Mouse (Mus musculus): ENCODE results near the gene Ttc36. TPM values are rescaled to one million over a fixed set of nuclear protein-coding genes. Genes with fewer than 3 reads are reported as not detected.

Gene Ttc36
- polyA plus RNA-seq, 1 experiment from 2014 or later = not detected

DNA sequence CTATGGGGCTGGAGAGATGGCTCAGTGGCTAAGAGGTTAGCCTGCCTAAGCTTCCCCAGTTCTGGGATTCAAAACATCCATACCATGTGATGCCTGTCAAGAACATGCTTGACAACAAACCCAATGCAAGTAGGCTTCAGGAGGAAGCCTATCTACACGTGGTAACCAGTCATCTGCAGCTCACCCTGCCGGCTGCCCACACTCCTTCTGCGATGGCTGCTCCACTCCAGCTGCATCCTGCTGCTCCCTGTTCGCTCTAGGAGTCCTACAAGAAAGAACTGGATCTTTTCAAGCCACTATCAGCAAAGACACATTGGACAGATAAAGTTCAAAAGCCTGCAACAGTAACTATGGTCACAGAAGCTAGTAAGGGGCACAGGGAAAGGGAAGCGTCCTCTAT, 14.7 kb upstream of the Ttc36 start:
- 85% methylated on average over 5 of the region's 5 CpGs for WGBS
- ATAC-seq = no peak
- no peaks in the 10 kb centered on the region for H3K27me3 ChIP-seq (replicated peaks; ENCODE audit: control insufficient read depth, insufficient read depth, low read length)
- no peak overlapping the region for H3K9ac ChIP-seq (ENCODE audit: low read depth, low read length)
- no peak overlapping the region for H3K4me3 ChIP-seq (ENCODE audit: low read length)
- H3K9me3 ChIP-seq (ENCODE audit: control insufficient read depth, low read length) = no peaks in the 10 kb centered on the region
- H3K27ac ChIP-seq (ENCODE audit: low read depth, low read length) = no peak overlapping the region
- H3K4me1 ChIP-seq (ENCODE audit: control insufficient read depth, insufficient read depth, low read depth, low read length) = no peaks in the 10 kb centered on the region
- peaks cover 66% of the 10 kb centered on the region for H3K36me3 ChIP-seq (ENCODE audit: control insufficient read depth, insufficient read depth, low read length)
- H3K4me2 ChIP-seq (ENCODE audit: low read length) = no peak overlapping the region

- H3K36me3 ChIP-seq (ENCODE audit: control insufficient read depth, insufficient read depth, low read length) = peaks cover 65% of the 10 kb centered on the region
- no peak for ATAC-seq
- H3K4me3 ChIP-seq (ENCODE audit: low read length) = no peak overlapping the region
- 93% methylated on average over 8 of the region's 8 CpGs for WGBS
- H3K27me3 ChIP-seq (replicated peaks; ENCODE audit: control insufficient read depth, insufficient read depth, low read length) = no peaks in the 10 kb centered on the region
- H3K9me3 ChIP-seq (ENCODE audit: control insufficient read depth, low read length) = no peaks in the 10 kb centered on the region
- no peak overlapping the region for H3K9ac ChIP-seq (ENCODE audit: low read depth, low read length)
- no peak overlapping the region for H3K27ac ChIP-seq (ENCODE audit: low read depth, low read length)
- H3K4me2 ChIP-seq (ENCODE audit: low read length) = no peak overlapping the region
- H3K4me1 ChIP-seq (ENCODE audit: control insufficient read depth, insufficient read depth, low read depth, low read length) = no peaks in the 10 kb centered on the region
These were observed 11.3 kb upstream of the Ttc36 start for GRCm38 (mm10) chr9:44814179-44814578.

DNA sequence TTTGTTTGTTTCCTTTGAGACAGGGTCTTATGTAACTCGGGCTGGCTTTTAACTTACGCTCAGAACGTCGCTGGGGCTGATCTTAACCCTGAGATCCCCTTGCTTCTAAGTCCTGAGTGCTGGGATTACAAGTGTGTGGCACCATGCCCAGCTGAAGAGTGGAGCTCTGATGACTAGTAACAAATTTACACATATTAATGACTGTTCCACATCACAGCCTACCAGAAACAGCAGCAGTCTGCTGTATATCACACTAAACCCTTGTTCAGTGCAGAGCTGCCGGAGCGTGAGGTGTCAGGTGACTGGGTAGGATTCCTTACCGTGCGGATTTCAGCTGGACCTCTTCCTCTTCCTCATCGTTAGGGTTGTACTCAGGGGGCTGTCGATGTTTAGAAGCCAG, 7.4 kb upstream of the Ttc36 start:
- no peak for ATAC-seq
- H3K36me3 ChIP-seq (ENCODE audit: control insufficient read depth, insufficient read depth, low read length) = peaks cover 65% of the 10 kb centered on the region
- no peak overlapping the region for H3K27ac ChIP-seq (ENCODE audit: low read depth, low read length)
- H3K9me3 ChIP-seq (ENCODE audit: control insufficient read depth, low read length) = no peaks in the 10 kb centered on the region
- no peak overlapping the region for H3K4me2 ChIP-seq (ENCODE audit: low read length)
- H3K4me3 ChIP-seq (ENCODE audit: low read length) = no peak overlapping the region
- 93% methylated on average over 10 of the region's 10 CpGs for WGBS
- no peak overlapping the region for H3K9ac ChIP-seq (ENCODE audit: low read depth, low read length)
- H3K27me3 ChIP-seq (replicated peaks; ENCODE audit: control insufficient read depth, insufficient read depth, low read length) = no peaks in the 10 kb centered on the region
- H3K4me1 ChIP-seq (ENCODE audit: control insufficient read depth, insufficient read depth, low read depth, low read length) = no peaks in the 10 kb centered on the region

DNA sequence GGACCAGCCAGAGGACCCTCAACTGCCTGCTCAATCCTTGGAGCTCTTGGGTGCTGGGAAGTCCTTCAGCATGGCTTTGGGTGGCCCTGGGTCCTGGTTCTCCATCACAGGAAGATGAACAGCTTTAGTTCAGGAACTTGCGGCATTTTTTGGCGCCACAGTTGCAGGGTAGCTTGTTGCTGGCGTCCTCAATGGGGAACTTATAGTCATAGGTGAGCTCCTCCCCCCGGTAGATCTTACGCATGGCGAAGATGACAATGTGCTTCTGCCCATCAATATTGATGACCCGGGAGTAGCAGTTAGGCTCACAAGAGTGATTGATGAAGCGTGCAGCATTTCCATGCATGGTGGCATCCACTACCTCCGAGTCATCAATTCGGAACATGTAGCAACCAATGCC, 4.9 kb upstream of the Ttc36 start:
- no peaks in the 10 kb centered on the region for H3K27me3 ChIP-seq (replicated peaks; ENCODE audit: control insufficient read depth, insufficient read depth, low read length)
- H3K4me1 ChIP-seq (ENCODE audit: control insufficient read depth, insufficient read depth, low read depth, low read length) = no peaks in the 10 kb centered on the region
- WGBS = 96% methylated on average over 10 of the region's 10 CpGs
- peaks cover 56% of the 10 kb centered on the region for H3K36me3 ChIP-seq (ENCODE audit: control insufficient read depth, insufficient read depth, low read length)
- H3K27ac ChIP-seq (ENCODE audit: low read depth, low read length) = no peak overlapping the region
- no peaks in the 10 kb centered on the region for H3K9me3 ChIP-seq (ENCODE audit: control insufficient read depth, low read length)
- no peak overlapping the region for H3K4me3 ChIP-seq (ENCODE audit: low read length)
- no peak overlapping the region for H3K4me2 ChIP-seq (ENCODE audit: low read length)
- no peak for ATAC-seq
- H3K9ac ChIP-seq (ENCODE audit: low read depth, low read length) = no peak overlapping the region

DNA sequence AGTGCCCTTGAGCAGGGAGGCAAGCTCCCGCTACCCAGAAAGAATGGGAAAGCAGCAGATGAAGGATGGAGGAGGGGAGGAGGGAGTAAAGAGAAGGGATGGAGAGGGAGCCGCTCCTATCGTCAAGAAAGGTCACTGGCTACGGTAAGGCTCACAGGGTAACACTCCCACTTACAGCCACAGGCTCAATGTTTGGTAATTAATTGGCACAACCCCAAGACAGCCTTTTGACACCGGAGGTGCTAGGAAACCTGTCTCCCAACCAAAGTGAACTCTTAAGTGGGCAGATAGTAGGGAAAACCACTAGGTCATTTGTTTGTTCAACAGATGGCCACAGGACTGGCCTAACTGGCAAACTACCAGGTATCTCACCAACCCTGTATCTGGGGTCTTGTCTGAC, 4.3 kb upstream of the Ttc36 start:
- H3K9ac ChIP-seq (ENCODE audit: low read depth, low read length) = no peak overlapping the region
- no peak overlapping the region for H3K4me3 ChIP-seq (ENCODE audit: low read length)
- no peak for ATAC-seq
- WGBS = 68% methylated on average over 5 of the region's 5 CpGs
- no peaks in the 10 kb centered on the region for H3K4me1 ChIP-seq (ENCODE audit: control insufficient read depth, insufficient read depth, low read depth, low read length)
- no peaks in the 10 kb centered on the region for H3K27me3 ChIP-seq (replicated peaks; ENCODE audit: control insufficient read depth, insufficient read depth, low read length)
- no peak overlapping the region for H3K27ac ChIP-seq (ENCODE audit: low read depth, low read length)
- no peak overlapping the region for H3K4me2 ChIP-seq (ENCODE audit: low read length)
- H3K9me3 ChIP-seq (ENCODE audit: control insufficient read depth, low read length) = no peaks in the 10 kb centered on the region
- H3K36me3 ChIP-seq (ENCODE audit: control insufficient read depth, insufficient read depth, low read length) = peaks cover 51% of the 10 kb centered on the region

DNA sequence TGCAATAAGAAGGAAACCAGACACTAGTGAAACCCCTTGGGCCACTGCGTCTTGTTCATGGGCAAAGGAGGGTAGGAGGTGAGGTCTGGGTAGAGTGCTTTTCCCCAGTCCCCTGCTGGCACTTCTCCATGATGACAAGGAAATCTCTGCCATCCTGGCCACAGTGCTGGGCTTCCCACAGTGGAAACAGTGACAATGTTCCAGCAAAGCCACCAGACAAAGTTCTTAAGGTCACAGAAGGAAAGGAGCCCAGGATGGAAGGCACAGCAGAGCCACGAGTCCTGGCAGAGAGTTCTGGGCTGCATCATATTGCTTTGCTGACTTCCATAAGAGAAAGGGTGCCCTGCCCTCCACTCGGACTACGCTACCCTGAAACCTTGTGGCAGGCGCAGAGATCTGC, 2.7 kb upstream of the Ttc36 start:
- H3K9me3 ChIP-seq (ENCODE audit: control insufficient read depth, low read length) = no peaks in the 10 kb centered on the region
- H3K9ac ChIP-seq (ENCODE audit: low read depth, low read length) = no peak overlapping the region
- no peak overlapping the region for H3K27ac ChIP-seq (ENCODE audit: low read depth, low read length)
- peaks cover 42% of the 10 kb centered on the region for H3K36me3 ChIP-seq (ENCODE audit: control insufficient read depth, insufficient read depth, low read length)
- H3K4me1 ChIP-seq (ENCODE audit: control insufficient read depth, insufficient read depth, low read depth, low read length) = no peaks in the 10 kb centered on the region
- 92% methylated on average over 5 of the region's 5 CpGs for WGBS
- no peak overlapping the region for H3K4me2 ChIP-seq (ENCODE audit: low read length)
- no peaks in the 10 kb centered on the region for H3K27me3 ChIP-seq (replicated peaks; ENCODE audit: control insufficient read depth, insufficient read depth, low read length)
- ATAC-seq = no peak
- no peak overlapping the region for H3K4me3 ChIP-seq (ENCODE audit: low read length)

DNA sequence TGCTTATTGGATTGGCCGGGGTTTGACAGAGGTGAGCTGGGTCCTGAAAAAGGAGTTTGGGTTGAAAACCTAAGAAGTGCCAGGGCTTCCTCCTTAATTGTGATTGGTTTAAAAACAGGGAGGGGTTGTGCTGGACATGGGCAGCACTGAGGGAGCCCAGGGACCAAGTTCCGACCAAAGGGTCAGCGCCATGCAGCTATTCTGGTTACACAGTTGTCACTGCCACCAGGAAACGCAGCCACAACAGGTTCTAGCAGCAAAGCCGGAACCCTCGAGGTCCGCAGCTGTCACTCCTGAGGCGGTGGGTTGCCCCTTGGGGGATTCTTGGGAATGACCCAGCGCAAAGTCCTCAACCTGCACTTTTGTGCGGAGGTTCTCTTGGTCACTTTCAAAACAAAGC, 1.8 kb upstream of the Ttc36 start:
- no peak for ATAC-seq
- Histone ChIP-seq H3K36me3 (ENCODE audit: control insufficient read depth, insufficient read depth, low read length) (peaks cover 34% of the 10 kb centered on the region), H3K9ac (ENCODE audit: low read depth, low read length) (no peak overlapping the region), H3K27ac (ENCODE audit: low read depth, low read length) (no peak overlapping the region), H3K4me3 (ENCODE audit: low read length) (no peak overlapping the region), H3K4me1 (ENCODE audit: control insufficient read depth, insufficient read depth, low read depth, low read length) (peaks cover 2% of the 10 kb centered on the region; the same call in 1 of the 2 replicates), H3K4me2 (ENCODE audit: low read length) (no peak overlapping the region), H3K27me3 (replicated peaks; ENCODE audit: control insufficient read depth, insufficient read depth, low read length) (no peaks in the 10 kb centered on the region), H3K9me3 (ENCODE audit: control insufficient read depth, low read length) (no peaks in the 10 kb centered on the region)
- WGBS = 88% methylated on average over 10 of the region's 10 CpGs

GRCm38 (mm10) chr9:44801669-44802068, 1.2 kb downstream of the Ttc36 start:
- no peak overlapping the region for H3K4me3 ChIP-seq (ENCODE audit: low read length)
- H3K27me3 ChIP-seq (replicated peaks; ENCODE audit: control insufficient read depth, insufficient read depth, low read length) = no peaks in the 10 kb centered on the region
- no peak overlapping the region for H3K4me2 ChIP-seq (ENCODE audit: low read length)
- 87% methylated on average over 6 of the region's 6 CpGs for WGBS
- no peak overlapping the region for H3K9ac ChIP-seq (ENCODE audit: low read depth, low read length)
- H3K36me3 ChIP-seq (ENCODE audit: control insufficient read depth, insufficient read depth, low read length) = peaks cover 8% of the 10 kb centered on the region
- H3K9me3 ChIP-seq (ENCODE audit: control insufficient read depth, low read length) = no peaks in the 10 kb centered on the region
- H3K4me1 ChIP-seq (ENCODE audit: control insufficient read depth, insufficient read depth, low read depth, low read length) = peaks cover 13% of the 10 kb centered on the region
- ATAC-seq = no peak
- H3K27ac ChIP-seq (ENCODE audit: low read depth, low read length) = no peak overlapping the region

DNA sequence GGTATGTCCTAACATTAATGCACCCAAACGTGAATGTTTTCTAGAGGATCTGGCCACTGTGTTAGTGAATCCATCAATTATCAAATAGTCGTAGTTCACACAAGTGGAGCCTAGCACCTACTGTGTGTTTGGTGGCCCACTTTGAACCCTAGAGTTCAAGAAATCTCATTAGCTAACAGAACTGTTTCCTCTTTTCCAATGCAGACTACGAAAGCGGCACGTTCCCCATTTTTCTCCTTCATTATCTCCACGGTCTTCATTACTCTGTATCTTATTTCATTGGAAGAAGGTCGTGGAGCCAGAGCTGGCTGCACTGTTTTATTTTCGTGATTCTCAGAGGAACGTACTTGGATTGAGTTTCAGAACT, 2.9 kb downstream of the Ttc36 start:
- no peaks in the 10 kb centered on the region; the same call in 1 of the 2 replicates for H3K36me3 ChIP-seq (ENCODE audit: control insufficient read depth, insufficient read depth, low read length)
- WGBS = 38% methylated on average over 9 of the region's 9 CpGs
- peak overlapping the region; percentile 59 for H3K4me3 ChIP-seq (ENCODE audit: low read length)
- peaks cover 13% of the 10 kb centered on the region for H3K4me1 ChIP-seq (ENCODE audit: control insufficient read depth, insufficient read depth, low read depth, low read length)
- H3K9me3 ChIP-seq (ENCODE audit: control insufficient read depth, low read length) = no peaks in the 10 kb centered on the region
- H3K4me2 ChIP-seq (ENCODE audit: low read length) = peak overlapping the region; percentile 72
- peak overlapping the region; percentile 74 for H3K9ac ChIP-seq (ENCODE audit: low read depth, low read length)
- no peak overlapping the region for H3K27ac ChIP-seq (ENCODE audit: low read depth, low read length)
- ATAC-seq = no peak
- no peaks in the 10 kb centered on the region for H3K27me3 ChIP-seq (replicated peaks; ENCODE audit: control insufficient read depth, insufficient read depth, low read length)

All from hindbrain, embryonic 16.5 days (tissue).